Mouse (Mus musculus) B cell, adult 62 days (primary cell): ENCODE data around the gene Ski. TPM values are rescaled to one million over a fixed set of nuclear protein-coding genes. Genes with fewer than 3 reads are reported as not detected.

Source experiments
- total RNA-seq: library from RNA; stranded (reverse); gene quantifications from 4 replicates; pipeline ENCODE4 v1.2.4, GENCODE M21; 2023

The Ski gene
- total RNA-seq: 50.0 to 53.9 TPM (median 50.4 TPM) in 4 replicates

GRCm38 (mm10) chr4:155222552-155222840 lies at the start of gene Ski:
Ski (minus strand) TSS chr4:155222592.

DNA sequence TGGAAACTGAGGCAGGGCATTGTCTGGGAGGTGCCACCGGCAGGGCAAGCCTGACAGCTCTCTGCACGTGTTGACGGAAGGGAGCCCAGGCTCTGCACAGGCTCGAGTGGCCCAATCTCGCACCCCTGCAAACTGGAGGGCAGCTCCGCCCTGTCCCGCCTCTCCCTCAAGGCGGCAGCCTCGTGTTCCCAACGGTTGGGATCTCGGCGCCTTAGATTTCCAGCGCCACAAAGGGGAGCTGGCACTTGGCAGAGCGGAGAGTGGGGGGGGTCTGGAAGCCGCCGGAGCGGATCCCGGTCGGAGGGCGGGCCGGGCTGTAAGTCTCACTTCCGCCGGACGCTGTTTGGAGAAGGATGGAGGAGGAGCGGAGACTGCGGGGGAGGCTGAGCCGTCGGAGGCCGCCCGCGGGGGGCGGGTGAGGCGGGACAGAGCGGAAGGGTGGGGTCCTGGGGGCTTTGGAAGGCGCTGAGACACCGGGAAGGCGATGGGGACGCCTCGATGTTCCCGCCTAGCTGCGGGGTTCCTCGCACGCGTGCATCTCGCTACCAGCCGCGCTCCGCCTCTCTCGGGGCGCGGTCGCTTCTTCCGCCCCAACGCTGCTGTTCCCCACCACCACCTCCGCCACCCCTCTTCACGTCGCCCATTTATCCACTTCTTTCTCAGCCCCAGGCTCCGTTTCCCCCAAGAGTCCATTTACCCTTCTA lies 27.4 kb upstream of the Ski start, which contains the start of gene Faap20:
Gene Faap20 (plus strand): TSS at position 155 of the 704 bp plus-strand sequence.

Other genes with a start within 250 kb of the Ski start
- gene Plch2, start 165.8 kb downstream of the Ski start, total RNA-seq: 0.16 to 0.91 TPM in 2 of 4 replicates, not detected in the others
- 8.1 to 10.3 TPM (median 9.6 TPM) in 4 replicates for gene Pex10, start 155.6 kb downstream of the Ski start, total RNA-seq
- gene Rer1, start 136.2 kb downstream of the Ski start, total RNA-seq: 46.4 to 49.9 TPM (median 48.5 TPM) in 4 replicates
- gene Morn1, start 136.0 kb downstream of the Ski start, total RNA-seq: 2.7 to 5.3 TPM (median 3.9 TPM) in 4 replicates
- gene Faap20, start 27.2 kb upstream of the Ski start, total RNA-seq: 34.2 to 42.7 TPM (median 37.0 TPM) in 4 replicates
- 5.7 to 8.7 TPM (median 6.1 TPM) in 4 replicates for gene Prkcz, start 138.8 kb upstream of the Ski start, total RNA-seq
- not detected in 4 replicates for gene Gabrd, start 175.5 kb upstream of the Ski start, total RNA-seq
- gene Cfap74, start 186.6 kb upstream of the Ski start, total RNA-seq: 0.21 to 0.47 TPM in 2 of 4 replicates, not detected in the others
- gene Tmem52, start 246.5 kb upstream of the Ski start, total RNA-seq: not detected in 4 replicates